Mouse (Mus musculus): ENCODE results near the gene Mapk11. TPM values are rescaled to one million over a fixed set of nuclear protein-coding genes. Genes with fewer than 3 reads are reported as not detected.

Gene Mapk11
- polyA plus RNA-seq, 1 experiment from 2014 or later: 40.2 TPM

DNA sequence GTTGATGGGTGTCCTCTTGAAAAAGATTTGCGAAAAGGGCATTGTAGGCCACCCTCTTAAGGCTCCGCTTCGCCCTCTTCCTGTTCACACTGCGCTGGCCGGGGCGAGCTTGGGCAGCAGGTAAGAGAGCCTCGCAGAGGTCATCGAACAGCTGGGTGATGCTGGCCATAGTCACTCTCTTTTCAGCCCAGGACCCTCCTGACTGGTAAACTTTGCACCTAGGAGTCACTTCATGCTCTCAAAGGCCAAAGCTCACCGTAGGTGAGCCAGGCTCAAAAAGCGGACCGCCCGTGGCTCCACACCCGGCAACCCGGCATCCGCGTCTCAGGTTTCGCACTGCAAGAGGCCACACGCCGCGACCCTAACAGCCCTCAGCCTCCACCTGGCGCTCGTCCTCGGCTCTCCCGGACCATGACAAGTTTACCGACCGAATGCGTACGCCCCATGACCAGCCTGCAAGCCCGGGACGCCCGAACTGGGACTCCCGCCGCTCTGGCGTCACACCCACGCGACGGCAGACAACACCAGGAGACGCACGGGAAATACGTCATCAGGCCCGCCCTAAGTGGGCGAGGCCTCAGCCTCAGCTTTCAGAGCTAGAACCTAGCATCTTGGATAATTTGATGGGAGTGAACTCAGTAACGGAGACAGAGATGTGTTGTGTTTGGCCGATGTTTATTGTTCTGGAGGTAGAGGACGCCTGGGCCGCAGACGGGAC lies 26.6 kb downstream of the Mapk11 start, which contains the start of gene Tubgcp6:
Gene Tubgcp6 (minus strand): TSS at position 464 of the 718 bp plus-strand sequence.
- ATAC-seq (ENCODE audit: low read depth): peak; percentile 78
- H3K36me3 ChIP-seq: peaks cover 10% of the 10 kb centered on the region
- H3K9me3 ChIP-seq: no peaks in the 10 kb centered on the region
- no peaks in the 10 kb centered on the region for H3K27me3 ChIP-seq
- H3K4me3 ChIP-seq: peak within 1 kb of the TSS; percentile 73
- under 1% methylated on average over 47 of the region's 47 CpGs for WGBS
- peak within 1 kb of the TSS; percentile 99 for H3K4me2 ChIP-seq
- peak within 1 kb of the TSS; percentile 86 for H3K9ac ChIP-seq
- peak within 1 kb of the TSS; percentile 92 for H3K27ac ChIP-seq (replicated peaks)
- peaks cover 54% of the 10 kb centered on the region for H3K4me1 ChIP-seq (replicated peaks)

DNA sequence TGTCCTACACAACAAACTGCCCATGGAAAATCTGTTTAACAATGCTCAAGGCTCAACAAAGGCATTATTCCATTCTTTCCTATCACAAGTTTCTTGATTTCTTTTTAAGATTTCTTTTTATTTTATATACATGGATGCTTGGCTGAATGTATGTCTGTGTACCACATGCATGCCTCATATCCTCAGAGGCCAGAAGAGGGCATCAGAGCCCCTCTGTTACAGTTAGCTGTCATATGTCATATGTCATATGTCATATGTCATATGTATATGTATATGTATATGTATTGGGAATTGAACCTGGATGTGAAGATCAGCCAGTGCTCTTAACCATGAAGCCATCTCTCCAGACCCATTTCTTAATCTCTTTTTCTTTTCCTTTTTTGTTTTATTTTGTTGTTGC lies 31.4 kb downstream of the Mapk11 start:
- H3K4me1 ChIP-seq (replicated peaks): peaks cover 33% of the 10 kb centered on the region
- ATAC-seq (ENCODE audit: low read depth): no peak
- no peak overlapping the region for H3K9ac ChIP-seq
- H3K9me3 ChIP-seq: no peaks in the 10 kb centered on the region
- H3K27me3 ChIP-seq: no peaks in the 10 kb centered on the region
- no peak overlapping the region for H3K4me3 ChIP-seq
- no peak overlapping the region for H3K27ac ChIP-seq (replicated peaks)
- no peak overlapping the region for H3K4me2 ChIP-seq
- H3K36me3 ChIP-seq: peaks cover 45% of the 10 kb centered on the region

DNA sequence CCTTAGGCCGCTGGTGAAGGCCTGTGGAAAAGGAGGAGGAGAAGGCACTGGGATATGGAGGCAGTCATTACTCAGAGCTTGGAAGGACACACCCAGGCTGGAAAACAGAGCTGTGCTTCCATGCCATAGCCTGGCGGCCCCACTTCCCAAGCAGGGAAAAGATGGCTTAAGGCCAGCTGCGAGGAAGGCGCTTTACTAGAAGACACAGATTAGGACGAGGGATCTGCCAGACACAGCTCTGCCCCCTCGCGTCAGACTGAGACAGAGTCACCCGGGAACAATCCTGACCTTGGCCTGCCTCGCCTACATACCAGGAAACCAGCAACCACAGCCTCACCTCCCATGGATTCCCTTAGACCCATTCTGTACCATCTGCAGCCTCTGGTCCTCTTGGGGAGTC lies 39.3 kb downstream of the Mapk11 start:
- 87% methylated on average over 9 of the region's 9 CpGs for WGBS
- no peak overlapping the region for H3K4me3 ChIP-seq
- H3K9me3 ChIP-seq: no peaks in the 10 kb centered on the region
- no peaks in the 10 kb centered on the region for H3K27me3 ChIP-seq
- peaks cover 94% of the 10 kb centered on the region for H3K36me3 ChIP-seq
- no peak overlapping the region for H3K4me2 ChIP-seq
- no peak for ATAC-seq (ENCODE audit: low read depth)
- H3K4me1 ChIP-seq (replicated peaks): no peaks in the 10 kb centered on the region
- no peak overlapping the region for H3K27ac ChIP-seq (replicated peaks)
- no peak overlapping the region for H3K9ac ChIP-seq

DNA sequence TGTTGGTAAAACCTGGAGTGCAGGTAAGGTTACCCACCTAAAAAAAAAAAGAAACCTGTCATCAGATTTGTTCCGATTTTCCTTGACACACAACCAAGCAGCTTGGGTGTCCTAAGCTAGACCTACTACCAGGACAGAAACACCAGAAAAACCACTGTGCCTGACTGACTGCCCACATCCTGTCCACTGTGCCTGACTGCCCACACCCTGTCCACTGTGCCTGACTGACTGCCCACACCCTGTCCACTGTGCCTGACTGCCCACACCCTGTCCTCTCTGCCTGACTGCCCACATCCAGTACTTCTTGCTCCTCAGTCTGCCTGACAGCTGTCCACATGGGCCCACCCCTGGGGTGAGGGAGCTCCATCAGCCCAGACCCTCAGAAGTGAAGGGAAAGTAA lies 42.5 kb downstream of the Mapk11 start:
- WGBS: 94% methylated on average over 1 of the region's 1 CpGs
- Histone ChIP-seq H3K4me2 (no peak overlapping the region), H3K4me3 (no peak overlapping the region), H3K9me3 (no peaks in the 10 kb centered on the region), H3K4me1 (replicated peaks) (no peaks in the 10 kb centered on the region), H3K9ac (no peak overlapping the region), H3K27me3 (no peaks in the 10 kb centered on the region), H3K27ac (replicated peaks) (no peak overlapping the region), H3K36me3 (peaks cover 100% of the 10 kb centered on the region)
- no peak for ATAC-seq (ENCODE audit: low read depth)

DNA sequence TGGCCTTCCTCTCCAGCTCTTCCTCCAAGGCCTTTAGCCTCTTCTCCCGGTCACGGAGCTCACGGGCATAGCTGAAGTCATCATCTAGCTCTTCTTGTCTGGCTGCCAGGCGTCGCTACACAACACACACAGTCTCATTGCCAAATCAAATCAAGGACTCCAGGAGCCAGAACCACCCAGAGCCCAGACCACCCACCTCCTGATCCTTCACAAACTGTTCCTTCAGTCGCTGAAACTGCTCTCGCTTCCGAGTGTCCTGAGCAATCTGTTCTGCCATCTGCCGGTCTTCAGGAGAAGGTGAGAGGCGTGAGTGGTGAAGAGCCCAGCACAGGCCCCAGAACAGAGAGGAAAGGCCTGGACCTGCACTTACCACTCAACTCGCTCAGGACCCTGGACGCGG lies 43.4 kb downstream of the Mapk11 start:
- Histone ChIP-seq H3K36me3 (peaks cover 100% of the 10 kb centered on the region), H3K9me3 (no peaks in the 10 kb centered on the region), H3K4me1 (replicated peaks) (no peaks in the 10 kb centered on the region), H3K9ac (no peak overlapping the region), H3K27me3 (no peaks in the 10 kb centered on the region), H3K4me2 (no peak overlapping the region), H3K27ac (replicated peaks) (no peak overlapping the region), H3K4me3 (no peak overlapping the region)
- 90% methylated on average over 13 of the region's 13 CpGs for WGBS
- ATAC-seq (ENCODE audit: low read depth): no peak

DNA sequence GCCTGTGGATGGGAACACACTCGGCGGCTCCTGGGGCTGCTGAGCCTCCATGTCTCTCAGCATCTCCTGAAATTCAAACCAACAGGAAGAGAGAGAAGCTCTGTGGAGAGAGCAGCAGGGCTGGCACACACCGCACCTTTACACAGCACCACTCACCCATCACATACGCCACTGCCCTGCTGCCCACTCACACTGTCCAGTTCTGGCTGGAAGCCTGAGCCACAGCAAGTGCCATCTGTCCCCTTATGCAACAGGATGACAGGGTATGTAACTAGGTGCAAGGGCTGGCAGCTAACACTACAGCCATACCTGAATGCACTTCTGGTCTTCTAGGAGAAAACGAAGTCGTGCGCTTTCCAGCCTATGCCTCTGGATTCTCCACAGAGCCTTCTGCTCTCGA lies 45.0 kb downstream of the Mapk11 start:
- Histone ChIP-seq H3K9ac (no peak overlapping the region), H3K4me2 (no peak overlapping the region), H3K9me3 (no peaks in the 10 kb centered on the region), H3K4me1 (replicated peaks) (no peaks in the 10 kb centered on the region), H3K4me3 (no peak overlapping the region), H3K36me3 (peaks cover 100% of the 10 kb centered on the region), H3K27ac (replicated peaks) (no peak overlapping the region), H3K27me3 (no peaks in the 10 kb centered on the region)
- ATAC-seq (ENCODE audit: low read depth): no peak
- WGBS: 95% methylated on average over 8 of the region's 8 CpGs

DNA sequence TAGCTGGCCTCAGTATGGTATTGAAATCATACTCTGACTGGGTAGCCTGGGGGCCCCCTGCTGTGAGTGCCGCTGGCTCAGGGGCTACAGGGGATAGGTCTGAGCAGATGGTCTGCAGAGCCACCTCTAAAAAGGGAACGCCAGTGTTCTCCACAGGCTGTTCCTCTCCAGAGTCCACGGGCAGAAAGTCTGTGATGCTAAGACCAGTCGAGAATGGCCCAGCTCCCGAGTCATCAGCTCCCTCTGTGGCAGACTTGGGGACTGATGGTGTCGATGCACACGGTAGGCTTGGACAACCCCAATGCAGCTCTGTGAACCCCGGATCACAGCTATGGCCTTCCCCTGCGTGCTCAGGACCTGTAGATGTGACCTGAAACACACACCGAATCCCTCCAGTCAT lies 45.5 kb downstream of the Mapk11 start:
- H3K27me3 ChIP-seq: no peaks in the 10 kb centered on the region
- H3K4me1 ChIP-seq (replicated peaks): no peaks in the 10 kb centered on the region
- no peak overlapping the region for H3K4me3 ChIP-seq
- peaks cover 100% of the 10 kb centered on the region for H3K36me3 ChIP-seq
- ATAC-seq (ENCODE audit: low read depth): no peak
- H3K4me2 ChIP-seq: no peak overlapping the region
- no peaks in the 10 kb centered on the region for H3K9me3 ChIP-seq
- no peak overlapping the region for H3K9ac ChIP-seq
- H3K27ac ChIP-seq (replicated peaks): no peak overlapping the region
- WGBS: 85% methylated on average over 10 of the region's 10 CpGs

DNA sequence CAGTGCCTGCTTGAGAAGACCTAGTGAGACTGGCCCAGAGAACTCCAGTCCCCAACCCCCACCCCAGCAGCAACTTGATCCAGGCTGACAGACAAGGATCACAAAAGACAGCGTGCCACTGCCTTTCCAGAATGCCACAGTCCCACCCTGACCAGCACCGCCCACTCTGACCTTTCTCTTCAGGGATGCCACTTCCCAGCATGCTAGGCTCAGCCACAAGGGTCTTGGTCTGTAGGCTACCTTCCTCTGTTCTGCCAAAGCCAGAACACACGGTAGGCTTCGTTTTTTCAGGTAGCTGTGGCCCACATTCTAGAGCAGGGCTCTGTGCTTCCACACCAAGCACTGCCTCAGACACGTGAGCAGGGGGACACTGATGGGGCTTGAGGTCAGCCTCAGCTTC lies 46.8 kb downstream of the Mapk11 start:
- Histone ChIP-seq H3K4me3 (no peak overlapping the region), H3K27me3 (no peaks in the 10 kb centered on the region), H3K36me3 (peaks cover 100% of the 10 kb centered on the region), H3K4me1 (replicated peaks) (no peaks in the 10 kb centered on the region), H3K4me2 (no peak overlapping the region), H3K27ac (replicated peaks) (no peak overlapping the region), H3K9me3 (no peaks in the 10 kb centered on the region), H3K9ac (no peak overlapping the region)
- WGBS: 85% methylated on average over 5 of the region's 5 CpGs
- ATAC-seq (ENCODE audit: low read depth): no peak

DNA sequence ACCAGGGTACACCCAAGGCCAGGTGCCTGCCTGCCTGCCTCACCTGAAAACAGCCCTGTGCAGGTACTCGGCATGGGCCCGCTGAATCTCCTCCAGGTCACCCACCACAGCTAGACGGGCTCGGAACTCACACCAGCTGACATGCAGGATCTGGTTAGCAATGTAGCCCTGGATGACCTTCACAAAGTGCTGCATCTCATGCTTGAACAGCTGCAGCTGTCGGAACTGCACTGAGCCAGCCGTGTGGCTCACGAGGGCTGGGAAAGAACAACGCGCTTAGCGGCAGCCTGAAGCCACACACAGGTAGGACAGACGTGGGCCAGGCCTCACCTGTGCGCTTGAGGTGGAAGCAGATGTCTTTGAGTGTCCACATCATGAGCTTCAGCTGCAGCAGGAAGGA lies 48.6 kb downstream of the Mapk11 start:
- Histone ChIP-seq H3K4me2 (no peak overlapping the region), H3K27me3 (no peaks in the 10 kb centered on the region), H3K27ac (replicated peaks) (no peak overlapping the region), H3K36me3 (peaks cover 100% of the 10 kb centered on the region), H3K4me3 (no peak overlapping the region), H3K9ac (no peak overlapping the region), H3K9me3 (no peaks in the 10 kb centered on the region), H3K4me1 (replicated peaks) (no peaks in the 10 kb centered on the region)
- 90% methylated on average over 12 of the region's 12 CpGs for WGBS
- ATAC-seq (ENCODE audit: low read depth): no peak

DNA sequence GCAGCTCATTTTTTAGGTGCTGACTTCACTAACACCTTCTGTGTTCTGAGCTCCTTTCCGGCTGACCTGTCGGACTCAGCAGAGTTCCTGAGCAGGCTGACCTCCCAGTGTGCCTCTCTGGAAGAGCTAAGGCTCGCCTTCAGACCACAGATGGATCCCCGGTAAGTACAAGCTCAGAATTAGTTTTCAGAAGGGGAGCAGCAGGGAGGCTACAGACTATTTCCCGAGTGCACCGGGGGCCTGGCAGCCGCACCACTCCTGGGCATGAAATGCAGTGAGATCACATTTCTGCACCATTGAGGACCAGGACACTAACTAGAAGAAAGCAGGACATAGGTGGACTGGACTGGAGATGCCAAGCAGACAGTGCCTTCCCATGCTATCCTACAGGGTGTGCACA lies 50.8 kb downstream of the Mapk11 start:
- peaks cover 100% of the 10 kb centered on the region for H3K36me3 ChIP-seq
- H3K9ac ChIP-seq: no peak overlapping the region
- no peak for ATAC-seq (ENCODE audit: low read depth)
- H3K27ac ChIP-seq (replicated peaks): no peak overlapping the region
- no peaks in the 10 kb centered on the region for H3K4me1 ChIP-seq (replicated peaks)
- H3K4me2 ChIP-seq: no peak overlapping the region
- 88% methylated on average over 7 of the region's 7 CpGs for WGBS
- H3K4me3 ChIP-seq: no peak overlapping the region
- no peaks in the 10 kb centered on the region for H3K9me3 ChIP-seq
- no peaks in the 10 kb centered on the region for H3K27me3 ChIP-seq

DNA sequence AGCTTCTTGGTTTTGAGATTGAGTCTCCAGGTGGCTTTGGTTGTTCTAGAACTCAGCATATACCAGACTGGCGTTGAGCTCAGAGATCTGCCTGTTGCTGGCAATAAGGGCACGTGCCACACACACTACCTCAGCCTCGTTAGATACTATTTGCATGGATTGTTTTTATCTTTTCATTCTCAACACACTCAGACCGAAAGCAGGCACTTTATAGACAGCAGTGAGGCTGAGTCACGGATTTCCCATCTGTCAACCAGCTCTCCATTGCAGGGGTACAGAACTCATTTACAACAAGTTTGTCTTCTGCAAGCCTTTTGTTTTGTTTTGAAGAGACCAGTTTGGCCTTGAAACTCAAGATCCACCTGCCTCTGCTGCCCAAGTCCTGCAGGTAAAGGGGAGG lies 52.0 kb downstream of the Mapk11 start:
- Histone ChIP-seq H3K27ac (replicated peaks) (no peak overlapping the region), H3K4me3 (no peak overlapping the region), H3K9me3 (no peaks in the 10 kb centered on the region), H3K9ac (no peak overlapping the region), H3K4me2 (no peak overlapping the region), H3K36me3 (peaks cover 100% of the 10 kb centered on the region), H3K4me1 (replicated peaks) (no peaks in the 10 kb centered on the region), H3K27me3 (no peaks in the 10 kb centered on the region)
- WGBS: 93% methylated on average over 5 of the region's 5 CpGs
- no peak for ATAC-seq (ENCODE audit: low read depth)
